Mouse (Mus musculus) mammary gland, adult 2 months (tissue): ENCODE data around the gene Kcnk4. TPM values are rescaled to one million over a fixed set of nuclear protein-coding genes. Genes with fewer than 3 reads are reported as not detected.

Experiments used
- polyA plus RNA-seq: library from polyadenylated mRNA; depleted of rRNA; stranded (reverse); fragments of >200 nt; gene quantifications from 2 replicates; pipeline ENCODE4 v1.2.3, GENCODE M21; 2012; ENCODE audit warnings: low replicate concordance; rRNA removed

Kcnk4 gene
- 0.11 and 0.17 TPM in 2 replicates for polyA plus RNA-seq

DNA sequence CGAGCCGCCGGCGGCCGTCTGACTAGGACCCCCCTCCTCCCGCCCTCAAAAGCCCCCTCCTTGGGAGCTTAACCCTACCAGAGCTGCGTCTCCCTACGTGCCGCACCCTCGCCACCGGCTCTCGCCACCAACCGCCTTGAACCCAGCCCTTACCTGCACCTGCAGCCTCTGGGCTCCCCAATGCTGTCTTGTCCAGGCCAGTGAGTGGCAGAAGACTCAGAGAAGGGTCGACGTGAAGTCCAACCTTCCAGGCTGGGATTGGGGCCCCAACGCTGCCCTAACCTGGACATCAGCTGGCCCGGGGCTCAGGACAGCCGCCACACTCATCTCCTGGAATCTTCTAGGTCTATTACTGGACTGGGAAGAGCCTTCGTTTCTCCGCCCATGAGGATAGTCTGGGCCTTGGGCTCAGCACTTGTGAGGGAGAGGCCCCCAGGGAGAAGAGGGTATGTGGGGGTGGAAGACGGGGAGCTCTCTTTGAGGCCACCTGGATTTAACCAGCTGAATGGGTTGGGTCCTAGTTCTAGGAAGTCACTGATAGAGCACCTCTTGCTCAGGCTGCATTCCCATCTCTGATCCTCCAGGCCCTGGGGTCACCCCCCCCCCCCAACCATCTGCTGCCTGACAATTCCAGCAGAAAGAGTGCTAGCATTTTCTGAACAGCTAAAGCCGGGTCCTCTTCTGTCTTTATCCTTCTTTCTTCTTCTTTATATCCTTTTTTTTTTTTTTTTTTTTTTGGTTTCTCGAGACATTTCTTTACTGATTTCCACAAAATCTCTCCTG is at the start of gene Kcnk4:
TSS of gene Kcnk4 (minus strand) at position 321 of the 783 bp plus-strand sequence.

DNA sequence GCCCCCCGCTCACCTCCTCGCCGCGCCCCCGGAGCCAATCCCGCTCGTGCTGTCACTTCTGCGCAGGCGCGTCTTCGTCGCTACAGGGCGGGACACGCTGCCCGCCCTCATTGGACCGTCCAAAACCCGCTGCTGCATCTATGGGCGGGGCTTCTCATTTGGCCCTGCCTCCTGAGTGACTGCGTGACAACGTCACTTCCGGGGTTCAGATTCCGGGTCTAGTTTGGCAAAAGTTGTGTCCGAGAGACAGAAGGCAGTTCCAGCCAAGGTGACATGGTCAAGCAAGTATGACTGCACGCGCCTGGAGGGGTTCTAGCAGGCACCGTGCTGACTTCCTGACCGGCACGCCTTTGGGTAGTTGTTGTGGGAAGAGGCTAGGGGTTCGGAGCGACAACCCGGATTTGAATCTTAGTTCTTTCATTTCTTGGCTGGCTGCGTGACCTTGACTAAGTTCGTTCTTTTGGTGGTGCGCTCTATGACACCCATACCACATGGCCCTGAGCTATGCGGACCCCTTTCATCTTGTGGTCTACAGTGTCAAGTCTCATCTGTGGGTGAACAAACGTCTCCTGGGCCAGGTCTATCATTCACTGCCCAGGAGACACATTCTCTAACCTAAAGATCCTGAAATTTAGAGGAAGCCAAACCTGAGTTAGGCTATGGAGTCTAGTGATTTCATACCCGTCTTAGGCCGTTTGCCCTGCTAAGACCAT is 46.2 kb upstream of the Kcnk4 start, which contains the start of gene Fkbp2:
TSS of gene Fkbp2 (minus strand) at position 121 of the 713 bp plus-strand sequence.

DNA sequence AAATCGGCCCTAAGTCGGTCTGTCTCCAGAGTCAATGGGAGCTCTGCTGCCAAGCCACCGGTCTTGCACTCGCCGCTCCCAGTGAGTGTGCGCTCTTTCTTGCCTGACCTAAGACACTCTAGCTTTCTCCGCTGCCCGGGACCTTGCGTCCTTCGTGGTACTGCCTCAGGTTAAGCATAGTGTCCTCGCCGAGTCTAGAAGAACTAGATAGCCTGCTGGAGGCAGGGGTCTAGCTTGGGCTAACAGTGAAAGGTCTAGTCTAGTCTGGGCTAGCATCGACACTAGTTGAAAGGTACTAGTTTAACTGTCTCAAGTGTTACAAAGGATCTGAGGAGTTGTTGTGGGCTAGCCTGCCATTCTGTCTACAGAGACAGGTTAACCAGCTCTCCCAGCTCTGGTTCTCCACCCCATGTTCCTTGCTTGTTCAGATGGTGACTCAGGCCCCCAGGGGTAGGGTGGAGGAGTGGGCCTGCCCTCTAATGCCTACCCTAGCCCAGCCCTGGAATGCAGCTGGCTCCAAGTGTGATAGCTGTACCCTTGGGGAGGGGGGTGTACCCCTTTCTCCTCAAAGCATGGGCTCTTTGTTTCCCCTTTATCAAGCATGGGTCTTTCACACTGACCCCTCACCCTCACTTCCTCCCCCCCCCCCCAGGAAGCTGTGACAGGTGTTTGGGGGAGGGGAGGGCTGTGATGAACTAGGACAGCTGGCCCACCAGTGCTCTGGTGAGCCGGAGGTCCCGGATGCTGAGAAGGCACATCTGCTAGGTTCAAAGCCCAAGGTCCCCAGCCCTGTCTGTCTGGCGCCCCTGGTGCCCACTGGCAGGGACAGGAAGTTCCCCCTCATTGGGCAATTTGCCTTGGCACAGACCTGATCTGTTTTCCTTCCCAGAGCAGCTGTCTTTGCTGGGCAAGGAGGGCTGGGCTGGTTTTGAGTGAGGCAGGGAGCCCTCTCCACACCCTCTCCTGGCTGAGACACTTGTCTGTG is 41.5 kb upstream of the Kcnk4 start, which contains the start of gene Plcb3:
TSS of gene Plcb3 (minus strand) at position 934 of the 985 bp plus-strand sequence.

DNA sequence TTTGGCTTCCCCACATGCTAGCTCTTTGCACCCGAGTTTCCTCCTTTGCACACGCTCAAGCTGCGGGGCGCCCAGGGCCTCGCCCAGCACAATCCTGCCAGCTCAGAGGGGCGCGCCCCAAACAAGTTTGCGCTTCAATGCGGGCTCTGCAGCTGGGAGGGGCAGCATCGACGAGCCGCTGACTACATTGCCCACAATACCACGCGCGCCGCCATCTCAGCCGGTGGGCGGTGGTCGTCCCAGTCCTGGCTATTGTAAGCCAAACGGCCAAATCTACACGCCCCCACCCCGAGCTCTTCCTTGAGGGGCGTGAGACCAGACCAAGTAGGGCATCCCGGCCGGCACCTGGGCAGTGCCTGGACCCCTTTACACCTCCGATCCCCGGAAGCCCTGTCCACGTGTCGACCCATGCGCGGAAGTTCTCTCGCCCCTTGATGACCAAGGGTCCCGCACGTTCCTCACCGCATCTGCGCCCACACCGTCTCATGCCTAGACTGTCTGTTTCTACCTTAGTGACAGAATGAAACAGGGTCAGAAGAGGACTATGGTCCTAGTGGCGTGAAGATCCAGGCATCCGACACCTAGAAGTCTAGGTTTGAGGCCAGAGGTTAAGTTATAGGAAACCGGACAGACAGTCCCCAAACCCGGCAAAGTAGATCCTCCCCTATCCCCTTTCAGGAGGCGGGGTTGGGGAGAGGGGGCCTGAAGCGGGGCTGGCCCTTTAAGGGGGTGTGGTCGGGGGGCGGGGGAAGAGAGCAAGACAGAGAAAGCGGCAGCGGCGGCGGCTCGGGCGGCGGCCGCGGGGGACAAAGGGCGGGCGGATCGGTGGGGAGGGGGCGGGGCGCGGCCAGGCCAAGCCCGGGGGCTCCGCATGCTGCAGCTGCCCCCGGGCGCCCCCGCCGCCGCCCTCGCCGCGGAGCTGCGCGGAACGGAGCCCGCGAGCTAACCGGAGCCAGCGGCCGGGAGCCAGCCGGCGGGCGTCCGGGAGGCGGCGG is 40.2 kb upstream of the Kcnk4 start, which contains the start of gene Ppp1r14b:
TSS of gene Ppp1r14b (plus strand) at position 758 of the 995 bp plus-strand sequence.

DNA sequence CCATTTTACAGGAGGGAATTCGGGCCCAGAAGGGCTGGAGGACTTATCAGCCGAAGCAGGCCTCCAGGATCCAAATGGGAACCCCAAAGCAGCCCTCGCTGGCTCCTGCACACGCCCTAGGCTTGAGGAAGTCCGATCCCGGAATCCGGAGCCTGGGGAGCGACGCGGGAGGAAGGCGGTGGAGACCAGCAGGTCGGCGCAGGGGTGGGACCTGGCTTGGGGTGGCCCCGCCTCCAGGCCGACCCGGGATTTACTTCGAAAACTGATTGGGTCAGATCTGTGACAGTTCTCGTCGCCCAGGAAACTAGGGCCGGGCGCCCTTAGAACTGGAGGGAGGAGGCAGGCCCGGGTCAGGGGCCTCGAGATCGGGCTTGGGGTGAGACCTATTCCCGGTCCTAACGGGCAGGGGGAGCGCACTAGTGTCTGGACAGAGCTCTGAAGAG is 8.0 kb upstream of the Kcnk4 start, which contains the start of gene Gpr137:
TSS of gene Gpr137 (minus strand) at position 232 of the 443 bp plus-strand sequence.

DNA sequence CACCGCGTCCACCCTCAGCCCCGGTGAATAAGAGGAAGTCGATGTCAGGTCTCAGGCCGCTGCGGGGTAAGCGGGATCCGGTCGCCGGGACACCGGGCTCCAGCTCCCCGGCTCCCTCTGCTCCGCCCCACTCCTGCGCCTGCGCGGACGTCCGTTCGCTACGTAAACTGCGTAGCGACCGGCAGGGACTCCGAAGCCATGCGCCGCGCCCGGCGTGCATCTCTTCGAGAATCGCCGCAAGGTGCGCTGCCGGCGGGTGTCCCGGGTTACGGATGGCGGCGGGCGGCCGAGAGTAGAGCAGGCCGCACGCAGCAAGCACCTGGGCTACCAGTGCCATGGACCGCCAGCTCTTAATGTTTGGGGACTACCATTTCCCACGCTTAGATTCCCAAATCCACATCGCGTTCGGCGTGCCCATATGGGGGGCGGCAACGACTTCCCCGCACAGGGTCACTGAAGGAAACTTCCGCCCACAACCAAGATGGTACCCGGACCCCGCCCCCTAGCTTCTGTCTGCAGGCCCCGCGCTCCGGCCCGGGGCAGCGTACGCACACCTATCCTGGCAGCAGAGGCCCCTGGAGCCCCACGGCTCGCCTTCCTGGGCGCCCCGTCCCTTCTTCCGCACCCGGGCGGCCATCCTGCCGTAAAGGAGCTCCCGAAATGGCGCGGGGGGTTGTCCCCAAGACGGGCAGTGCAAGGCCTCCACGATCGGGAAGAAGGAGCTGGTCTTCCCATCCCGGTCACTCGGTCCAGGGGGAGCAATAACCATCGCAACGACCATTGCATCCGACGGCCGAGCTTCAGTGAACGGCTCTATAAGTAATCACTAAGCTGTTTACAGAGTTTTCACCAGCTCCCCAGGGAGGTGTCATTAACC is 7.3 kb upstream of the Kcnk4 start, which contains the start of gene Bad:
TSS of gene Bad (plus strand) at position 490 of the 877 bp plus-strand sequence.

DNA sequence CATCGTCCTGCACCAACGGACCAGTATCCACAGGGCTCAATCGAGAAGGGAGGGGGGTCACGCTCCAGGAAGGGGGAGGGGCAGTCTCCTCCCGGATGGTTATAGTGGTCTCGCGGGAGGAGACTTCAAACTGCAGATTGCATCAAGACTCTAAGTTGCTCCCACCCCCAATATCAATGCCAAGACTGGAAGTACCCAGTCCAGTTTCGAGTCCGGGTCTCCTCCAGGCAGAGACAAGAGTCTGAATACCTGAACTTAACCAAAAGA is 9.1 kb downstream of the Kcnk4 start, which contains the start of gene Catsperz:
TSS of gene Catsperz (minus strand) at position 74 of the 267 bp plus-strand sequence.

DNA sequence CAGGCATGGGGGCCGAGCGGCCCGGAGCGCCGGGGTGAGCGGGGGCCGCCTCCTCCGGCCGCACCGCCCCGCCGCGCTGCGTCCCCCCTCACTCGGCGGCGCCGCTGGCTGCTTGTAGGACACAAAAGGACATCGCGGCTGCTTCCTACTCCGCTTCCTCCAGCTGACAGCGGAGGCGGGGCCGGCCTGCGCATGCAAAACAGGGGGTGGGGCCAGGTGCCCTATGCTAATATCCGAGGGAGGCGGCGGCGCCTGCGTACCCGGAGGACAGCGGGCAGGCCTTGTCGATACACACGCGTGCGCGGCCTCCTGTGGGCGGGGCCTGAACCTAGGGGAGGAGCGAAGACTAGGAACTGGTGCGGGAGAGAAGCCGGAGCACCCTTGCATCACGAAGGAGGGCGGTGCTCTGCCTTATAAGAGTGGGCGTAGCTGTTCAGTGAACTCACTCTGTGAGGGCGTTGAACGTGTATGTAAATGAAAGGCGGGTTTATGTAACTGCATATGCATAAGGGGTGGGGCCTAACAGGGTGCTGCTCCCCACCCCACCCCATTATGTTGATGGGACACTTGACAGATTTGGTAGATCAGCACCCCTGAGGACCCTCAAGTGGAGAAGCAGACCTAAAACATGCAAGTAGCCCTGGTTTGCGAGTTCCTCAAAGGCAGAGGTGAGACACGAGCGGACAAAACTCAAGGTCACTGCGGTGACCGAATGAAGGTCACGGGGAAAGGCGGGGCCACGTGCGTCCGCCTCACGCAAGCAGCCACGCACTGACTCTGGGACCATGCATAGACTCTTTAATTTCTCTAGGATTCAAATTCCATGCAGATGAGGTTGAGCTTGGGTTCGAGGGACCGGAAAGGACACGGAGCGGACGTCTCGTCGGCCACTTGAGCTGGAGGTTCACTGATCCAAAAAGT is 12.4 kb downstream of the Kcnk4 start, which contains the start of gene Esrra:
TSS of gene Esrra (minus strand) at position 167 of the 921 bp plus-strand sequence.

DNA sequence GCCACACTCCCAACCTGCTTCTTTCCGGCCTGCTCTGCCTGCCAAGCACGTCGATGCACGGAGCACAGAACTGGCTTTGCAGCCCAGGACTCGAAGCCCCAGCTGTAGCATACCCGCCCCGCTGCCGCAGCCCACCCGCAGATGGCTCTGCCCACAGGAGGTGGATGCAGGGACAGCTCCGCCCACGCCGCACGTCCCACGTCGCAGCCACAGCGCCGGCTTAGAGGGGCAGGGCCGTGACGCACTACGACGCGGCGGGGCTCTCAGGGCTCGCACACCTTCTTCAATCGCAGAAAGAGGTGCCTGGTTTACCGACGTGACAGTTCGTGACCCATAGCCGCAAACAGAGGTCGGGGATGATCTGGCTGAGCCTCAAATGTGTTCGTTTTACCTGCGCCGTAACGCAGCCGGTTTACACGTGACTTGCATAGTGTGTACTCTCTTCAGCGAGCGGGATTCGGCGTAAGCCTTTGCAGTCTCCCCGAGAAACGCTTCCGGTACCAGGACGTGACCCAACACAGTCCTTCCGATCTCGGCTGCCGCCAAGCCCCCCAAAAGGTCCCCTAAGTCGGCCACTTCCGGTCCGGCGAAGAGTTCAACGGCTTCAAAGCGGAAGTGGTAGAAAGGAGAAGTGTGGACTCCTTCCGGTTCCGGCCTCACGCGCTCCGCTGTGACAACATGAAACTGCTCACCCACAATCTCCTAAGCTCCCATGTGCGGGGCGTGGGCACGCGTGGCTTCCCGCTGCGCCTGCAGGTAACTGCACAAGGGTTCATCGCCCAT is 24.6 kb downstream of the Kcnk4 start, which contains the start of the genes Trmt112 and Prdx5:
TSS of gene Trmt112 (plus strand) at position 192 of the 783 bp plus-strand sequence.
TSS of gene Prdx5 (minus strand) at position 600 of the 783 bp plus-strand sequence.

Other genes with a start within 250 kb of the Kcnk4 start
- gene Rps6ka4, start 93.9 kb downstream of the Kcnk4 start, polyA plus RNA-seq, result 29.2 and 54.2 TPM in 2 replicates
- gene Ccdc88b, start 76.3 kb downstream of the Kcnk4 start, polyA plus RNA-seq, result 18.4 and 61.9 TPM in 2 replicates
- 96.6 and 166 TPM in 2 replicates for gene Trmt112, start 24.8 kb downstream of the Kcnk4 start, polyA plus RNA-seq
- gene Prdx5, start 24.4 kb downstream of the Kcnk4 start, polyA plus RNA-seq, result 110 and 125 TPM in 2 replicates
- gene Esrra, start 12.7 kb downstream of the Kcnk4 start, polyA plus RNA-seq, result 79.8 and 98.9 TPM in 2 replicates
- gene Catsperz, start 9.1 kb downstream of the Kcnk4 start, polyA plus RNA-seq, result 0.30 and 0.69 TPM in 2 replicates
- 43.2 and 81.2 TPM in 2 replicates for gene Bad, start 7.3 kb upstream of the Kcnk4 start, polyA plus RNA-seq
- 97.2 and 124 TPM in 2 replicates for gene Gpr137, start 8.0 kb upstream of the Kcnk4 start, polyA plus RNA-seq
- 86.1 and 130 TPM in 2 replicates for gene Ppp1r14b, start 40.5 kb upstream of the Kcnk4 start, polyA plus RNA-seq
- gene Plcb3, start 42.0 kb upstream of the Kcnk4 start, polyA plus RNA-seq, result 73.1 and 79.6 TPM in 2 replicates
- gene Fkbp2, start 46.0 kb upstream of the Kcnk4 start, polyA plus RNA-seq, result 20.6 and 22.2 TPM in 2 replicates
- 95.9 and 128 TPM in 2 replicates for gene Vegfb, start 53.1 kb upstream of the Kcnk4 start, polyA plus RNA-seq
- gene Dnajc4, start 58.1 kb upstream of the Kcnk4 start, polyA plus RNA-seq, result 55.4 and 59.2 TPM in 2 replicates
- gene Nudt22, start 61.6 kb upstream of the Kcnk4 start, polyA plus RNA-seq, result 39.2 and 39.4 TPM in 2 replicates
- gene Trpt1, start 61.6 kb upstream of the Kcnk4 start, polyA plus RNA-seq, result 16.4 and 21.2 TPM in 2 replicates
- 50.9 and 104 TPM in 2 replicates for gene Fermt3, start 85.0 kb upstream of the Kcnk4 start, polyA plus RNA-seq
- gene Stip1, start 105.5 kb upstream of the Kcnk4 start, polyA plus RNA-seq, result 30.7 and 38.6 TPM in 2 replicates
- 83.4 and 120 TPM in 2 replicates for gene Macrod1, start 122.3 kb upstream of the Kcnk4 start, polyA plus RNA-seq
- gene Flrt1, start 171.2 kb upstream of the Kcnk4 start, polyA plus RNA-seq, result 0.16 and 0.17 TPM in 2 replicates